ENCODE assay signal across 19 mouse cellular contexts in the genomic region with DNA sequence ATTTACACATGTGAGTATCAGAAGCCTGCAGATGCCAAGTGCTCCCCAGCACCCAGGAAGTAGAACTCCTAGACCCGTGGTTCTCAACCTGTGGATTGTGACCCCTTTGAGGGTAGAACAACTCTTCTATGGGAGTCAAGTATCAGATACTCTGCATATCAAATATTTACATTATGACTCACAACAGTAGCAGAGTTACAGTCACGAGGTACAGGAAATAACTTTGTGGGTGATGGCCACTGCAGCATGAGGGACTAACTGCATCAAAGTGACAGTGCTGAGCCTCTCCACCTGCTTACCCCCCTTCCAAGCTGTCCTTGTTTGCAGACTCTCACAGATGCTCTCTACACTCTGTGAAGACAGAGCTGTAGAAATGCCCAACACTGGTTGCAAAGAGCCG.
DNase-seq lines count a peak whose midpoint lies in the region; ATAC-seq lines count a peak whose summit lies in the region.
"Had no signal": no experiment of that assay in that cellular context is flagged by ENCODE, and none has a peak within 500 bp of the region (broad histone marks: within the 10 kb centered on the region; RNA-seq: fewer than 3 reads in every experiment).

No protein-coding gene starts in this region.

- no peaks in the 10 kb centered on the region for H3K36me3 ChIP-seq in midbrain, embryonic 11.5 days (ENCODE audit: control insufficient read depth, insufficient read depth, low read length)
- H3K36me3 ChIP-seq: G1E; limb, embryonic 13.5 days; midbrain, embryonic 12.5 days; neural tube, embryonic 13.5 days had no signal

- H3K9me3 ChIP-seq in midbrain, embryonic 11.5 days (ENCODE audit: control insufficient read depth, low read length) = no peaks in the 10 kb centered on the region
- H3K9me3 ChIP-seq: forebrain, embryonic 13.5 days; G1E; limb, embryonic 13.5 days; midbrain, embryonic 12.5 days; neural tube, embryonic 13.5 days had no signal

- no peak overlapping the region for H3K4me3 ChIP-seq in midbrain, embryonic 11.5 days (ENCODE audit: low read depth, low read length)
- H3K4me3 ChIP-seq: forebrain, embryonic 13.5 days; left cerebral cortex, adult 2 months; limb, embryonic 13.5 days; midbrain, embryonic 12.5 days; neural tube, embryonic 13.5 days had no signal

- no peak overlapping the region for H3K9ac ChIP-seq in midbrain, embryonic 11.5 days (ENCODE audit: low read length)
- H3K9ac ChIP-seq: forebrain, embryonic 13.5 days; hindbrain, embryonic 14.5 days; limb, embryonic 13.5 days; midbrain, embryonic 12.5 days; neural tube, embryonic 13.5 days had no signal

- no peak overlapping the region for H3K4me2 ChIP-seq in midbrain, embryonic 11.5 days
- H3K4me2 ChIP-seq: forebrain, embryonic 13.5 days; hindbrain, embryonic 14.5 days; limb, embryonic 13.5 days; midbrain, embryonic 12.5 days; neural tube, embryonic 13.5 days had no signal

- peak; percentile 19 for DNase-seq in 3134 (ENCODE audit: extremely low read depth, insufficient read length, low spot score)
- DNase-seq in 3T3-L1 (ENCODE audit: low read depth, low spot score) = peak; percentile 65
- DNase-seq in lung, postnatal 36 days = peak; percentile 47
- no peak for DNase-seq in left cerebral cortex, adult 11 months (ENCODE audit: low spot score)
- DNase-seq in spleen, postnatal 36 days (ENCODE audit: low spot score in 2 of 2) = no peak
- DNase-seq in midbrain, embryonic 11.5 days (ENCODE audit: low spot score, missing footprints) = no peak
- no peak for DNase-seq in spleen, adult 12 weeks (ENCODE audit: low spot score)
- DNase-seq: adrenal gland, postnatal 14 days; cerebellum, adult 9-10 months; embryo, embryonic 11 days; kidney, adult 9 months had no signal

- no peaks in the 10 kb centered on the region for H3K27me3 ChIP-seq in midbrain, embryonic 11.5 days (ENCODE audit: control insufficient read depth, insufficient read depth, low read length)
- H3K27me3 ChIP-seq: forebrain, embryonic 13.5 days; limb, embryonic 13.5 days; midbrain, embryonic 12.5 days; neural tube, embryonic 13.5 days had no signal

- ATAC-seq in activated CD4-positive, CD25-positive, alpha-beta regulatory T cell, adult 4 months = peak; percentile 57
- ATAC-seq in midbrain, embryonic 11.5 days (ENCODE audit: low FRiP score) = no peak
- ATAC-seq: forebrain, embryonic 13.5 days had no signal

- peaks cover 5% of the 10 kb centered on the region for H3K4me1 ChIP-seq in midbrain, embryonic 11.5 days (ENCODE audit: control insufficient read depth, insufficient read depth, low read length)

- WGBS in midbrain, embryonic 11.5 days = 74% methylated on average over 3 of the region's 3 CpGs

- no peak overlapping the region for H3K27ac ChIP-seq in midbrain, embryonic 11.5 days (ENCODE audit: low read depth, low read length)
- H3K27ac ChIP-seq: forebrain, embryonic 13.5 days; hindbrain, embryonic 14.5 days; left cerebral cortex, adult 2 months; limb, embryonic 13.5 days; midbrain, embryonic 12.5 days; neural tube, embryonic 13.5 days had no signal

Comparison
In these comparisons a context has a peak if more than half of its experiments do, and no peak if none do; other contexts are left out.
1. DNase-seq: peak in 3134 (single experiment), 3T3-L1 (single experiment) and lung, postnatal 36 days (single experiment); none in left cerebral cortex, adult 11 months (single experiment), spleen, postnatal 36 days (0 of 2), midbrain, embryonic 11.5 days (single experiment) and spleen, adult 12 weeks (single experiment).